Mouse (Mus musculus): ENCODE measurements at regions not wholly inside any gene's neighbourhood (a gene's known extent, or its start where the extent isn't known, plus 50 kb on each side); places are given as distances from the start of the nearest gene placed in this dataset.

DNA sequence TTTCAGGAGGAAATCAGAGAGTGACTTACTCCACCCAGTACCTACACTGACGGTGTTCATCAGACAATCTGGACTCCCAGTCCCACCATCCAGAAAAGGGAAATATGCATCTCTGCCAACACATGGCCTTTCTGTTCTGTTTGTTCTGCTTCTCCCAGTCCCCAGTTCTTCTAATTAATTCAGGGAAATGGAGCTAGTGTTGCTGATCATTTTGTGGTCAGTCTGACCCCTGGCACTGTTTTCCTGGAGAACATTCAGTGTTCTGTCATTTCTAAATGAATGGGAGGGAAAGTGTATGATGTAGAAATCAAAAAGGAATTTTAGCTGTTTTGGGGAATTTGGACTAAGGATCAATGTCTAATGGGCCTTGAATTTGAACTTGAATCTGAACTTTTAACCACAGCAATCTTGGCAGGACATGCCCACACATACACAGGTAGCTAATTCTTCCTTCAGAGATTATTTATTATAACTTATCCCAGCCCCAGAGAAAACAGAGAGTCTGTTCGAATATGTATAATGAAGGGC lies 165.0 kb downstream of the Rnd3 start:
- no peak for TF ChIP-seq CTCF (IDR thresholded peaks at IDR 0.05; ENCODE audit: extremely low read depth, insufficient read length, insufficient replicate concordance, low read depth, low read length)
- no peak for TF ChIP-seq POLR2A (IDR thresholded peaks at IDR 0.05; ENCODE audit: low read depth, low read length)

Measured in small intestine, adult 2 months (tissue).